Mouse (Mus musculus) ES-E14 (cell line): ENCODE data around the gene Gm28048. TPM values are rescaled to one million over a fixed set of nuclear protein-coding genes. Genes with fewer than 3 reads are reported as not detected.

Experiments used
- DNase-seq: peaks from one replicate; pipeline ENCODE4 v3.0.0-alpha.2; 2013; ENCODE audit warnings: low read depth, low spot score
- H3K27ac ChIP-seq: 2 replicates; pipeline ENCODE4 v1.5.1; 2012; ENCODE audit warnings: low read depth, mild to moderate bottlenecking, low read length, moderate library complexity, mixed read lengths; ENCODE audit not compliant: poor library complexity, insufficient read depth, severe bottlenecking
- H3K36me3 ChIP-seq: 2 replicates; pipeline ENCODE4 v1.6.1; 2012; ENCODE audit warnings: mild to moderate bottlenecking, low read length, moderate library complexity, mixed read lengths; ENCODE audit not compliant: control insufficient read depth, poor library complexity, insufficient read depth, severe bottlenecking
- H3K4me1 ChIP-seq, 2 experiments: fragments of 150-350 bp in 1 of 2; sonication (generic) in 1 of 2; 2 replicates each; pipeline ENCODE4 v1.6.1; 2012; ENCODE audit warnings: low read length in 2 of 2, mild to moderate bottlenecking in 1 of 2, mixed read lengths in 1 of 2; ENCODE audit not compliant: control insufficient read depth in 2 of 2, insufficient read depth in 2 of 2, poor library complexity in 1 of 2
- H3K4me3 ChIP-seq, 2 experiments: fragments of 150-350 bp in 1 of 2; sonication (generic) in 1 of 2; 2 replicates each; pipeline ENCODE4 v1.5.1; 2012; ENCODE audit warnings: low read length in 2 of 2, low read depth in 1 of 2, mild to moderate bottlenecking in 1 of 2, mixed read lengths in 1 of 2; ENCODE audit not compliant: insufficient read depth in 1 of 2, poor library complexity in 1 of 2, severe bottlenecking in 1 of 2
- H3K9ac ChIP-seq: 2 replicates; pipeline ENCODE4 v1.6.1; 2012; ENCODE audit warnings: low read depth, mild to moderate bottlenecking, low read length, mixed read lengths; ENCODE audit not compliant: poor library complexity, insufficient read depth, severe bottlenecking
- H3K9me3 ChIP-seq: fragments of 150-350 bp; sonication (generic); 2 replicates; pipeline ENCODE4 v1.6.1; 2012; ENCODE audit warnings: low read depth, mild to moderate bottlenecking, low read length; ENCODE audit not compliant: control insufficient read depth, insufficient read depth
- CHD2 ChIP-seq: IDR thresholded peaks from 2 replicates; pipeline ENCODE4 v1.6.1; 2014; ENCODE audit warnings: mild to moderate bottlenecking, low read depth, low read length, inconsistent platforms
- HCFC1 ChIP-seq: IDR thresholded peaks from 2 replicates; pipeline ENCODE4 v1.6.1; 2012; ENCODE audit warnings: low read length, inconsistent platforms, borderline replicate concordance; ENCODE audit not compliant: insufficient read depth
- MAFK ChIP-seq: IDR thresholded peaks from 2 replicates; pipeline ENCODE4 v1.6.1; 2014; ENCODE audit warnings: mild to moderate bottlenecking, low read depth, low read length, inconsistent platforms; ENCODE audit not compliant: insufficient read depth
- ZC3H11A ChIP-seq: IDR thresholded peaks from 2 replicates; pipeline ENCODE4 v1.6.1; 2012; ENCODE audit warnings: low read depth, mild to moderate bottlenecking, inconsistent platforms, low read length, borderline replicate concordance
- ZNF384 ChIP-seq: IDR thresholded peaks from 2 replicates; pipeline ENCODE4 v1.6.1; 2012; ENCODE audit warnings: low read depth, low read length, inconsistent platforms
- in situ Hi-C, 2 experiments: fragments of 600-800 bp; cut with MboI; formaldehyde crosslinking; loops; one replicate each; pipeline ENCODE4 v1.15.1; 2025; ENCODE audit warnings: low sequenced_read_pairs in 2 of 2, inconsistent platforms in 1 of 2; ENCODE audit not compliant: unreplicated experiment in 2 of 2
- total RNA-seq: library from RNA; depleted of rRNA; stranded (reverse); fragments of 300-350 nt; gene quantifications from 2 replicates; pipeline ENCODE4 v1.2.3, GENCODE M21; 2012

The Gm28048 gene
- total RNA-seq, 1 experiment = 16.3 TPM

GRCm38 (mm10) chr11:22861315-22861714 is 120.6 kb downstream of the Gm28048 start:
- DNase-seq = no peak
- no peak for TF ChIP-seq ZC3H11A
- no peak for TF ChIP-seq ZNF384
- no peak for TF ChIP-seq MAFK
- H3K27ac ChIP-seq = no peak overlapping the region
- H3K4me3 ChIP-seq = peak overlapping the region in 1 of 2 experiments; percentile 94; a peak in 2 of 4 replicates
- H3K9ac ChIP-seq = no peak overlapping the region
- in situ Hi-C loops = no loop called here
- peaks cover 4 to 6% of the 10 kb centered on the region in 2 experiments; a peak in 2 of 4 replicates for H3K4me1 ChIP-seq
- no peaks in the 10 kb centered on the region for H3K9me3 ChIP-seq
- H3K36me3 ChIP-seq = no peaks in the 10 kb centered on the region

- H3K27ac ChIP-seq = peak within 1 kb of the TSS; percentile 86
Measured at GRCm38 (mm10) chr11:22860335-22861227, 121.3 kb downstream of the Gm28048 start, which contains the start of gene B3gnt2. Gene B3gnt2, minus strand, starts transcription at chr11:22860961.

DNA sequence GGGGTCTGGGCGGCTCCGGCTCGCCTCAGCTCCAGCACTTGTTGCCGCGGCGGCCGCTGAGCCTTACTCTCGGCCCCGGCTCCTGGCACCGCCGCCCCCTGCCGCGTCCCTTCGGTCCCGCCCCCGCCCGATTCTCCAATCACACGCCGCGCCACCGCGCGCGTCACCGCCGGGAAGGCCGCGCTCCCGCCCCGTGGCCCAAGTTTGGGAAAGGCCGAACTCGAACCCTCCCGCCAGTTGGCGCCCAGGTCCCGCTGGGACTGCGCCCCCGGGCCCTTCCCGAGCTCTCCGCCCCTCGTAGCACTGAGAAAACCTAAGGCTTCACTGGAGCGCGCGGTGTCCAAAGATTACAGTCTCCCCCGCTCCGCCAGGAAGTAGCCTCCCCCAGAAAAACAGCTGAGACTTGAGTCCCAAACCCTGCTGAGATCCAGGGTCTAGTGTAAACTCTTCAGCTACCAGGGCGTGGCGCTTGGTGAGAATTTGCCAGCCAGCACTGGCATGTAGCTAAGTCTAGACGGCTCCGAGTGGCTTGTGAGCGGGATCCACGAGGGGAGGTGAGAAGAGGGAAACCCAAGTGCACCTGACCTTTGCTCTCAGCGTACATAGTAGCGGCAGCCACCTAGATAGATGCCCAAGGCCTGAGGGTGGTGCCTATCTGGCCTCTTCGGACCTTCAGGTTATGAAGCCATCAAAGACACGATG is 122.1 kb downstream of the Gm28048 start:
- peak overlapping the region; percentile 86 for H3K27ac ChIP-seq
- H3K9me3 ChIP-seq = no peaks in the 10 kb centered on the region
- DNase-seq = peak; percentile 87
- peak overlapping the region; percentile 94 to 97 for H3K4me3 ChIP-seq
- in situ Hi-C loops = no loop called here
- H3K9ac ChIP-seq = peak overlapping the region; percentile 94
- no peaks in the 10 kb centered on the region for H3K36me3 ChIP-seq
- TF ChIP-seq ZNF384 (no peak), HCFC1 (no peak), MAFK (no peak), CHD2 (no peak)
- peaks cover 3 to 8% of the 10 kb centered on the region in 2 experiments; a peak in 2 of 4 replicates for H3K4me1 ChIP-seq

More at GRCm38 (mm10) chr11:22860335-22861227, 121.3 kb downstream of the Gm28048 start, which contains the start of gene B3gnt2:
- peak; percentile 41 for DNase-seq
- peak within 1 kb of the TSS; percentile 78 for H3K9ac ChIP-seq
- in situ Hi-C loops = no loop called here
- H3K4me1 ChIP-seq = peaks cover 6 to 8% of the 10 kb centered on the region in 2 experiments; a peak in 2 of 4 replicates
- TF ChIP-seq MAFK (no peak), CHD2 (0 out of 2 replicates have a peak, but pooled peaks have one; percentile 23), HCFC1 (peak; percentile 31; the same call in 1 of the 2 replicates), ZNF384 (peak; percentile 94), ZC3H11A (no peak)
- H3K36me3 ChIP-seq = no peaks in the 10 kb centered on the region
- H3K9me3 ChIP-seq = no peaks in the 10 kb centered on the region
- peak within 1 kb of the TSS; percentile 94 to 97 for H3K4me3 ChIP-seq

- peaks cover 0 to 8% of the 10 kb centered on the region in 2 experiments; a peak in 1 of 4 replicates for H3K4me1 ChIP-seq
- no peaks in the 10 kb centered on the region for H3K9me3 ChIP-seq
- TF ChIP-seq ZC3H11A (no peak), MAFK (no peak), CHD2 (no peak), ZNF384 (no peak), HCFC1 (no peak)
- H3K9ac ChIP-seq = peak overlapping the region; percentile 94
- in situ Hi-C loops = no loop called here
- H3K36me3 ChIP-seq = no peaks in the 10 kb centered on the region
- peak overlapping the region; percentile 94 to 97 for H3K4me3 ChIP-seq
- peak overlapping the region; percentile 71 for H3K27ac ChIP-seq
- peak; percentile 31 for DNase-seq
Measured at GRCm38 (mm10) chr11:22859301-22859632, 122.6 kb downstream of the Gm28048 start.
